7 mouse cellular contexts compared by ENCODE assay signal in genomic region chr19:5425906-5426565, GRCm38 (mm10). TPM values are rescaled to one million over a fixed set of nuclear protein-coding genes. Genes with fewer than 3 reads are reported as not detected.
DNase-seq lines count a peak whose midpoint lies in the region; ATAC-seq and TF ChIP-seq lines count a peak whose summit lies in the region.

No protein-coding gene starts in this region.

- peak overlapping the region; percentile 74 for H3K27ac ChIP-seq in embryonic facial prominence, embryonic 12.5 days
- peak overlapping the region; percentile 92; the same call in 1 of the 2 replicates for H3K27ac ChIP-seq in hindbrain, postnatal 0 days

- no peaks in the 10 kb centered on the region for H3K27me3 ChIP-seq in megakaryocyte, embryonic 14.5 days (replicated peaks)
- H3K27me3 ChIP-seq in embryonic facial prominence, embryonic 12.5 days: no peaks in the 10 kb centered on the region
- H3K27me3 ChIP-seq in hindbrain, postnatal 0 days (ENCODE audit: insufficient read depth, low read length): no peaks in the 10 kb centered on the region
- no peaks in the 10 kb centered on the region for H3K27me3 ChIP-seq in myocyte (ENCODE audit: control insufficient read depth, insufficient read depth, insufficient read length)

- WGBS in embryonic facial prominence, embryonic 12.5 days: 89% methylated on average over 18 of the region's 18 CpGs
- 90% methylated on average over 18 of the region's 18 CpGs for WGBS in hindbrain, postnatal 0 days

- H3K36me3 ChIP-seq in megakaryocyte, embryonic 14.5 days (replicated peaks; ENCODE audit: low read length): peaks cover 50% of the 10 kb centered on the region
- peaks cover 41% of the 10 kb centered on the region for H3K36me3 ChIP-seq in embryonic facial prominence, embryonic 12.5 days
- H3K36me3 ChIP-seq in hindbrain, postnatal 0 days (ENCODE audit: insufficient read depth, low read length): no peaks in the 10 kb centered on the region; the same call in 1 of the 2 replicates
- peaks cover 12% of the 10 kb centered on the region for H3K36me3 ChIP-seq in myocyte (ENCODE audit: control insufficient read depth, insufficient read depth)

- peak overlapping the region; percentile 83 for H3ac ChIP-seq in myocyte (ENCODE audit: control insufficient read depth, insufficient read length)

- peaks cover 31% of the 10 kb centered on the region for H3K79me2 ChIP-seq in myocyte (ENCODE audit: control insufficient read depth, insufficient read depth)

- no peak for TF ChIP-seq POLR2A in myocyte (IDR thresholded peaks at IDR 0.05; ENCODE audit: insufficient read length, low read depth)

- no peak for TF ChIP-seq CTCF in hindbrain, postnatal 0 days (IDR thresholded peaks at IDR 0.05; ENCODE audit: low read depth)

- no peaks in the 10 kb centered on the region for H3K9me3 ChIP-seq in megakaryocyte, embryonic 14.5 days
- H3K9me3 ChIP-seq in embryonic facial prominence, embryonic 12.5 days: no peaks in the 10 kb centered on the region
- no peaks in the 10 kb centered on the region for H3K9me3 ChIP-seq in hindbrain, postnatal 0 days (ENCODE audit: low read length)

- H3K4me3 ChIP-seq in megakaryocyte, embryonic 14.5 days (replicated peaks): peak overlapping the region; percentile 100
- peak overlapping the region; percentile 80 for H3K4me3 ChIP-seq in embryonic facial prominence, embryonic 12.5 days
- H3K4me3 ChIP-seq in hindbrain, postnatal 0 days (ENCODE audit: low read length): peak overlapping the region; percentile 90
- peak overlapping the region; percentile 68 for H3K4me3 ChIP-seq in myocyte

- ATAC-seq in megakaryocyte, adult 5-6 weeks (ENCODE audit: poor library complexity, severe bottlenecking): no peak
- ATAC-seq in embryonic facial prominence, embryonic 12.5 days (ENCODE audit: insufficient number of reproducible peaks, insufficient read depth, low FRiP score, low TSS enrichment): no peak
- no peak for ATAC-seq in hindbrain, postnatal 0 days

- no peak for DNase-seq in hindbrain, postnatal 0 days (ENCODE audit: low spot score)
- DNase-seq in right cerebral cortex, postnatal 14 days: no peak
- no peak for DNase-seq in left cerebral cortex, adult 18-20 months (ENCODE audit: low spot score in 2 of 2)

- H3K4me2 ChIP-seq in embryonic facial prominence, embryonic 12.5 days (replicated peaks): peak overlapping the region; percentile 88
- peak overlapping the region; percentile 90 for H3K4me2 ChIP-seq in hindbrain, postnatal 0 days (ENCODE audit: low read depth, low read length)
- H3K4me2 ChIP-seq in myocyte (ENCODE audit: low read depth): peak overlapping the region; percentile 98

- H3K4me1 ChIP-seq in megakaryocyte, embryonic 14.5 days: peaks cover 64% of the 10 kb centered on the region
- peaks cover 28% of the 10 kb centered on the region for H3K4me1 ChIP-seq in embryonic facial prominence, embryonic 12.5 days
- H3K4me1 ChIP-seq in hindbrain, postnatal 0 days (ENCODE audit: insufficient read depth, low read length): peaks cover 24% of the 10 kb centered on the region

- peak overlapping the region; percentile 81 for H3K9ac ChIP-seq in embryonic facial prominence, embryonic 12.5 days
- H3K9ac ChIP-seq in hindbrain, postnatal 0 days (replicated peaks; ENCODE audit: low read length): peak overlapping the region; percentile 94

TF ChIP-seq in myocyte, 11 proteins besides CTCF, POLR2A, EP300 and RAD21:
- TF ChIP-seq TCF3 (IDR thresholded peaks at IDR 0.05; ENCODE audit: insufficient read length, low read depth): no peak
- TF ChIP-seq MYOG (IDR thresholded peaks at IDR 0.05; ENCODE audit: control insufficient read depth in 1 of 3, insufficient read depth in 1 of 3, insufficient read length in 2 of 3, low read depth in 2 of 3): no peak
- no peak for TF ChIP-seq CEBPB (IDR thresholded peaks at IDR 0.05; ENCODE audit: insufficient read depth, poor library complexity, severe bottlenecking)
- TF ChIP-seq SRF (IDR thresholded peaks at IDR 0.05; ENCODE audit: control insufficient read depth, insufficient read length, low read depth): no peak
- TF ChIP-seq POLR2AphosphoS2 (IDR thresholded peaks at IDR 0.05; ENCODE audit: insufficient read length, low read depth): no peak
- TF ChIP-seq MAX (IDR thresholded peaks at IDR 0.05; ENCODE audit: low read depth): no peak
- TF ChIP-seq TCF12 (IDR thresholded peaks at IDR 0.05; ENCODE audit: insufficient read depth, poor library complexity, severe bottlenecking): no peak
- TF ChIP-seq MYOD1 (IDR thresholded peaks at IDR 0.05; ENCODE audit: control insufficient read depth in 1 of 3, insufficient read length in 2 of 3, low read depth in 2 of 3): no peak
- no peak for TF ChIP-seq USF1 (IDR thresholded peaks at IDR 0.05; ENCODE audit: low read depth)
- TF ChIP-seq REST (IDR thresholded peaks at IDR 0.05; ENCODE audit: insufficient read depth, insufficient read length): no peak
- TF ChIP-seq E2F4 (IDR thresholded peaks at IDR 0.05; ENCODE audit: insufficient read depth): no peak
TF ChIP-seq in myocyte: peak in this region for 0.

RNA-seq across cellular contexts. Expression of gene AI837181, which starts 1.1 kb away (rescaled TPM):
- 100 and 136 TPM in 2 replicates for polyA plus RNA-seq in megakaryocyte, embryonic 14.5 days (2012; ENCODE audit: insufficient read depth, low replicate concordance)
- 20.3 and 23.7 TPM in 2 replicates for total RNA-seq in megakaryocyte, adult 5-6 weeks (2015)
- total RNA-seq in megakaryocyte, adult 5-6 weeks (2017): 8.9 and 15.6 TPM in 2 replicates
- 67.2 and 67.9 TPM in 2 replicates for polyA plus RNA-seq in embryonic facial prominence, embryonic 12.5 days (2016; fragmentation: Nextera tagmentation; extraction: Ambion mirVana)
- total RNA-seq in hindbrain, postnatal 0 days (2014; rRNA removed): 85.1 and 100 TPM in 2 replicates
- polyA plus RNA-seq in hindbrain, postnatal 0 days (2015; fragmentation: Nextera tagmentation; extraction: Ambion mirVana): 81.8 and 82.8 TPM in 2 replicates
- polyA plus RNA-seq in myocyte (2012; fragmentation: generic; extraction: Trizol): 69.9 TPM
- total RNA-seq in left cerebral cortex, adult 18-20 months (2021): 10 to 100 TPM; 73.6 to 75.6 TPM

RNA-seq across cellular contexts. Expression of gene Drap1, which starts 1.3 kb away (rescaled TPM):
- polyA plus RNA-seq in megakaryocyte, embryonic 14.5 days (2012; ENCODE audit: insufficient read depth, low replicate concordance): 369 and 449 TPM in 2 replicates
- 62.3 and 72.3 TPM in 2 replicates for total RNA-seq in megakaryocyte, adult 5-6 weeks (2015)
- 53.7 and 59.0 TPM in 2 replicates for total RNA-seq in megakaryocyte, adult 5-6 weeks (2017)
- polyA plus RNA-seq in embryonic facial prominence, embryonic 12.5 days (2016; fragmentation: Nextera tagmentation; extraction: Ambion mirVana): 303 and 323 TPM in 2 replicates
- 111 and 123 TPM in 2 replicates for total RNA-seq in hindbrain, postnatal 0 days (2014; rRNA removed)
- polyA plus RNA-seq in hindbrain, postnatal 0 days (2015; fragmentation: Nextera tagmentation; extraction: Ambion mirVana): 331 and 338 TPM in 2 replicates
- 481 TPM for polyA plus RNA-seq in myocyte (2012; fragmentation: generic; extraction: Trizol)
- total RNA-seq in left cerebral cortex, adult 18-20 months (2021): 100 to 1,000 TPM; 263 to 283 TPM

RNA-seq across cellular contexts. Expression of gene Fosl1, which starts 21.3 kb away (rescaled TPM):
- 4.3 TPM in 1 of 2 replicates, not detected in the other for polyA plus RNA-seq in megakaryocyte, embryonic 14.5 days (2012; ENCODE audit: insufficient read depth, low replicate concordance)
- total RNA-seq in megakaryocyte, adult 5-6 weeks (2015): 0.48 and 1.2 TPM in 2 replicates
- 0.69 and 0.95 TPM in 2 replicates for total RNA-seq in megakaryocyte, adult 5-6 weeks (2017)
- polyA plus RNA-seq in embryonic facial prominence, embryonic 12.5 days (2016; fragmentation: Nextera tagmentation; extraction: Ambion mirVana): not detected in 2 replicates
- total RNA-seq in hindbrain, postnatal 0 days (2014; rRNA removed): not detected in 2 replicates
- not detected in 2 replicates for polyA plus RNA-seq in hindbrain, postnatal 0 days (2015; fragmentation: Nextera tagmentation; extraction: Ambion mirVana)
- polyA plus RNA-seq in myocyte (2012; fragmentation: generic; extraction: Trizol): 15.4 TPM
- total RNA-seq in left cerebral cortex, adult 18-20 months (2021): not detected

RNA-seq across cellular contexts. Expression of gene Tsga10ip, which starts 23.7 kb away (rescaled TPM):
- polyA plus RNA-seq in megakaryocyte, embryonic 14.5 days (2012; ENCODE audit: insufficient read depth, low replicate concordance): 2.6 TPM in 1 of 2 replicates, not detected in the other
- not detected in 2 replicates for total RNA-seq in megakaryocyte, adult 5-6 weeks (2015)
- not detected in 2 replicates for total RNA-seq in megakaryocyte, adult 5-6 weeks (2017)
- 0.45 and 0.55 TPM in 2 replicates for polyA plus RNA-seq in embryonic facial prominence, embryonic 12.5 days (2016; fragmentation: Nextera tagmentation; extraction: Ambion mirVana)
- not detected in 2 replicates for total RNA-seq in hindbrain, postnatal 0 days (2014; rRNA removed)
- not detected in 2 replicates for polyA plus RNA-seq in hindbrain, postnatal 0 days (2015; fragmentation: Nextera tagmentation; extraction: Ambion mirVana)
- polyA plus RNA-seq in myocyte (2012; fragmentation: generic; extraction: Trizol): 0.37 TPM
- not detected for total RNA-seq in left cerebral cortex, adult 18-20 months (2021)

RNA-seq across cellular contexts. Expression of gene Ccdc85b, which starts 31.7 kb away (rescaled TPM):
- 4.9 and 12.3 TPM in 2 replicates for polyA plus RNA-seq in megakaryocyte, embryonic 14.5 days (2012; ENCODE audit: insufficient read depth, low replicate concordance)
- 0.80 and 1.1 TPM in 2 replicates for total RNA-seq in megakaryocyte, adult 5-6 weeks (2015)
- total RNA-seq in megakaryocyte, adult 5-6 weeks (2017): 1.7 TPM in 2 replicates
- 10.8 and 11.0 TPM in 2 replicates for polyA plus RNA-seq in embryonic facial prominence, embryonic 12.5 days (2016; fragmentation: Nextera tagmentation; extraction: Ambion mirVana)
- 17.4 and 18.5 TPM in 2 replicates for total RNA-seq in hindbrain, postnatal 0 days (2014; rRNA removed)
- 16.0 and 16.1 TPM in 2 replicates for polyA plus RNA-seq in hindbrain, postnatal 0 days (2015; fragmentation: Nextera tagmentation; extraction: Ambion mirVana)
- 10.7 TPM for polyA plus RNA-seq in myocyte (2012; fragmentation: generic; extraction: Trizol)
- total RNA-seq in left cerebral cortex, adult 18-20 months (2021): 10 to 100 TPM; 28.3 to 31.5 TPM
